Mouse (Mus musculus): ENCODE data around the gene Mageh1.
"Not testable (repeated sequence)": the region's sequence is repeated elsewhere in the genome, so short reads cannot be mapped to it uniquely, and the experiment has no call there.

Mageh1 gene

DNA sequence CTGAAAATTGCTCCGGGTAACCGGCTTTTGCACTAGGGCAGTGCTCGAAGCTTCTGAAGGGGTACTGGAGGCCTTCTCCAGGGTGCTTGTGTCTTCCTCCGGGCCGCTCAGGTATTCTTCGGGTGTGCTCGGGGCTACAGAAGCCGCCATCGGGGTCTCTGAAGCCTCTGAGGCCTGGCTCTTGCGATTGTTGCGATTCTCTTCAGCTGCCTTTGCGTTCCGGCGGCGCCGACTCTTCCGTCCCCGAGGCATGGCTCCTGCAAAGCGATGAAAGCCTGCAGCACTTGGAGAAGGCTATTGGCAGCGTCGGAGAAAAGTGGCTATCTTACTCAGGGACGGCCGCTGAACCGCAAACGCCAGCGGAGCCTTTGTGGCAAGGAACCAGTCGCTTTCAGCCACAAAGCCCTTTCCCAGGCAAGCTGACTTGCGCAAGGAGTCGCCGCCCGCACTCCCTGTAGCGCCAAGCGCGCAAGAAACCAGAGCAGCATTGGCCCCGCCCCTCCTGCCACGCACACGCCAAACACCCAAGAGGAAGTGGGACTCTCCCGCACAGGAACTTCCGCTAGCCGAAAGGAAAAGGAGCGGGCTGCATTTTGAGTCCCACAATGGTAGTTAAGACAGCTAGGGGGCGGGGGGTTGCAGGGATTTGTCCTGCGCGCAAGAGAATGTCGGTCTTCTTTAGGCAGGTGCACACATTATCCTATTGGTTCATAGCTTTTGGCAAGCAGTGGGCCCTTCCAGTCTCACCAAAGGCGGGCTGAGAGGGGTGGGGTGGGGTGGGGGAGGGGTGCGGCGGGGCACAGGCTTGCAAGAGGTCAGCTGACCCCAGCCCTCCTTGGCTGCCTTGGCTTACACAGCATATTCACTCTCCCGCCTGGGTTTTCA is at the start of gene Mageh1:
Gene Mageh1, minus strand, starts transcription at position 489 of the 885 bp plus-strand sequence.
- ATAC-seq (ENCODE audit: low TSS enrichment): peak; percentile 99

- peak; percentile 48 for ATAC-seq (ENCODE audit: low TSS enrichment)
These were observed 783 bp upstream of the Mageh1 start for GRCm38 (mm10) chrX:153037972-153038744.

GRCm38 (mm10) chrX:153031547-153031946 is 5.8 kb downstream of the Mageh1 start:
- not testable (repeated sequence) for ATAC-seq (ENCODE audit: low TSS enrichment)

- not testable (repeated sequence) for ATAC-seq (ENCODE audit: low TSS enrichment)
These were observed 11.7 kb downstream of the Mageh1 start for GRCm38 (mm10) chrX:153025709-153026108.

GRCm38 (mm10) chrX:153025255-153025654 is 12.1 kb downstream of the Mageh1 start:
- not testable (repeated sequence) for ATAC-seq (ENCODE audit: low TSS enrichment)

DNA sequence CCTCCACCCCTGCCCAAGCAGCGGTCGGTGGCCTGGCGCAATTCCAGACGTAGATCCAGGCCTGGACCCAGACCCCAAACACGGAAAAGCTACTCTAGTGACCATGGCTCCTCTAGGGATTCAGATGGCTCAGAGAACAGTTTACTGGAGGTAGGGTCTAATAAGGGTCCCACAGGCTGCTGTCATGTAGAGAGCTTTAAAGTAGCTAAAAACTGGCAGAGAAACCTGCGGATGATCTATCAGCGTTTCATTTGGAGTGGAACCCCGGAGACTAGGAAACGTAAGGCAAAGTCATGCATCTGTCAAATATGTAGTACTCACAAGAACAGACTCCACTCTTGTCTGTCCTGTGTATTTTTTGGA is 29.7 kb downstream of the Mageh1 start:
- no peak for ATAC-seq (ENCODE audit: low TSS enrichment)

- ATAC-seq (ENCODE audit: low TSS enrichment): peak; percentile 77
These were observed 30.2 kb downstream of the Mageh1 start for GRCm38 (mm10) chrX:153007021-153007684.

- peak; percentile 85 for ATAC-seq (ENCODE audit: low TSS enrichment)
These were observed 31.0 kb downstream of the Mageh1 start, which contains the start of gene Usp51 for GRCm38 (mm10) chrX:153006387-153006841. TSS of gene Usp51 (plus strand) at chrX:153006469.

DNA sequence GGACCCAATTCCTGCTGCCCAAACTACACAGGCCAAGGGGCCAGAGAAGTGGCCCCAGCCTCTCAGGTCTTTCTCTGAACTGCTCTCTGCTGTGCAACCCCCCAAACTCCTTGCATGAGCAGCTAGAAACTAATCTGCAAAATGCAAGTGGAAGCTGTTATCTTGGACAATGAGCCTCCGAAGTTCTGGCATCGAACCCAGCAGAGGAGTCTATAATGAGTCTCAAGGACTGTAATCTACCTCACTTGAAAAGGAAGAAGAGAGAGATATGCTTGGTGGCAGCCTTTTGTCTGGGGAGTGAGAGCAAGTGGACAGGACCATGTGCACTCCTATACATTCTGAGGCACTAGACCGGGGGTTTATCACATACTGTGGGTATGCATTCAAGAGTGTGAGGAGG is 41.3 kb downstream of the Mageh1 start:
- ATAC-seq (ENCODE audit: low TSS enrichment): not testable (repeated sequence)

- not testable (repeated sequence) for ATAC-seq (ENCODE audit: low TSS enrichment)
These were observed 47.5 kb downstream of the Mageh1 start for GRCm38 (mm10) chrX:152989852-152990251.

All from frontal cortex, adult (tissue).